Mouse (Mus musculus) skeletal muscle tissue, postnatal 0 days (tissue): ENCODE data around the gene Olfr1253. TPM values are rescaled to one million over a fixed set of nuclear protein-coding genes. Genes with fewer than 3 reads are reported as not detected.

Experiments
- polyA plus RNA-seq: library from polyadenylated mRNA; unstranded; fragments of >200 nt; fragmentation: Nextera tagmentation; extraction: Ambion mirVana; gene quantifications from 2 replicates; pipeline ENCODE4 v1.2.1, GENCODE M21; 2015

Gene Olfr1253
- not detected in 2 replicates for polyA plus RNA-seq

GRCm38 (mm10) chr2:89756990-89757389 lies at the start of gene Olfr1253:
TSS of gene Olfr1253 (minus strand) at chr2:89757090.

GRCm38 (mm10) chr2:89793519-89793918 lies 36.6 kb upstream of the Olfr1253 start, which contains the start of gene Olfr1254:
TSS of gene Olfr1254 (minus strand) at chr2:89793619.

GRCm38 (mm10) chr2:89724912-89725311 lies 32.0 kb downstream of the Olfr1253 start, which contains the start of gene Olfr1252:
TSS of gene Olfr1252 (minus strand) at chr2:89725012.

Other genes starting within 250 kb of the Olfr1253 start
- gene Olfr1243, start 225.6 kb downstream of the Olfr1253 start, polyA plus RNA-seq = not detected in 2 replicates
- gene Olfr1245, start 178.6 kb downstream of the Olfr1253 start, polyA plus RNA-seq = not detected in 2 replicates
- gene Olfr1246, start 163.9 kb downstream of the Olfr1253 start, polyA plus RNA-seq = not detected in 2 replicates
- gene Olfr1247, start 143.0 kb downstream of the Olfr1253 start, polyA plus RNA-seq = not detected in 2 replicates
- not detected in 2 replicates for gene Olfr1248, start 138.8 kb downstream of the Olfr1253 start, polyA plus RNA-seq
- gene Olfr1249, start 122.1 kb downstream of the Olfr1253 start, polyA plus RNA-seq = not detected in 2 replicates
- gene Olfr1250, start 95.6 kb downstream of the Olfr1253 start, polyA plus RNA-seq = not detected in 2 replicates
- gene Olfr1251, start 85.2 kb downstream of the Olfr1253 start, polyA plus RNA-seq = not detected in 2 replicates
- not detected in 2 replicates for gene Olfr1252, start 32.1 kb downstream of the Olfr1253 start, polyA plus RNA-seq
- gene Olfr1254, start 36.5 kb upstream of the Olfr1253 start, polyA plus RNA-seq = not detected in 2 replicates
- not detected in 2 replicates for gene Olfr1255, start 55.0 kb upstream of the Olfr1253 start, polyA plus RNA-seq
- gene Olfr1256, start 84.5 kb upstream of the Olfr1253 start, polyA plus RNA-seq = not detected in 2 replicates
- gene Olfr48, start 91.1 kb upstream of the Olfr1253 start, polyA plus RNA-seq = not detected in 2 replicates
- not detected in 2 replicates for gene Olfr1257, start 121.3 kb upstream of the Olfr1253 start, polyA plus RNA-seq
- not detected in 2 replicates for gene Olfr1258, start 170.2 kb upstream of the Olfr1253 start, polyA plus RNA-seq
- gene Olfr1259, start 191.6 kb upstream of the Olfr1253 start, polyA plus RNA-seq = not detected in 2 replicates
- not detected in 2 replicates for gene Olfr1260, start 217.2 kb upstream of the Olfr1253 start, polyA plus RNA-seq
- not detected in 2 replicates for gene Olfr1261, start 234.1 kb upstream of the Olfr1253 start, polyA plus RNA-seq
- not detected in 2 replicates for gene Olfr1262, start 243.1 kb upstream of the Olfr1253 start, polyA plus RNA-seq